Mouse (Mus musculus): ENCODE results near the gene Zdhhc14. TPM values are rescaled to one million over a fixed set of nuclear protein-coding genes. Genes with fewer than 3 reads are reported as not detected.

Gene Zdhhc14
- polyA plus RNA-seq, 1 experiment from 2014 or later, result 1.3 TPM

- no peak overlapping the region for H3K27ac ChIP-seq (replicated peaks)
- no peaks in the 10 kb centered on the region for H3K27me3 ChIP-seq (replicated peaks)
- ATAC-seq (ENCODE audit: extremely low read depth, insufficient number of reproducible peaks, low FRiP score, low TSS enrichment), result no peak
- no peak overlapping the region for H3K4me3 ChIP-seq
- no peak overlapping the region for H3K4me2 ChIP-seq
- H3K36me3 ChIP-seq, result no peaks in the 10 kb centered on the region
- H3K4me1 ChIP-seq, result no peaks in the 10 kb centered on the region
- no peaks in the 10 kb centered on the region for H3K9me3 ChIP-seq
- H3K9ac ChIP-seq, result no peak overlapping the region
- 70% methylated on average over 10 of the region's 12 CpGs for WGBS
Measured at GRCm38 (mm10) chr17:5536259-5537094, 44.1 kb downstream of the Zdhhc14 start.

GRCm38 (mm10) chr17:5537095-5537575, 44.8 kb downstream of the Zdhhc14 start:
- Histone ChIP-seq H3K9me3 (no peaks in the 10 kb centered on the region), H3K9ac (no peak overlapping the region), H3K27me3 (replicated peaks) (no peaks in the 10 kb centered on the region), H3K4me1 (no peaks in the 10 kb centered on the region), H3K27ac (replicated peaks) (no peak overlapping the region), H3K4me2 (no peak overlapping the region), H3K4me3 (no peak overlapping the region), H3K36me3 (no peaks in the 10 kb centered on the region)
- no peak for ATAC-seq (ENCODE audit: extremely low read depth, insufficient number of reproducible peaks, low FRiP score, low TSS enrichment)
- 61% methylated on average over 11 of the region's 11 CpGs for WGBS

GRCm38 (mm10) chr17:5542177-5542576, 49.8 kb downstream of the Zdhhc14 start:
- Histone ChIP-seq H3K9me3 (no peaks in the 10 kb centered on the region), H3K27me3 (replicated peaks) (no peaks in the 10 kb centered on the region), H3K4me1 (no peaks in the 10 kb centered on the region), H3K9ac (no peak overlapping the region), H3K4me3 (no peak overlapping the region), H3K36me3 (no peaks in the 10 kb centered on the region), H3K27ac (replicated peaks) (no peak overlapping the region), H3K4me2 (no peak overlapping the region)
- 71% methylated on average over 2 of the region's 2 CpGs for WGBS
- no peak for ATAC-seq (ENCODE audit: extremely low read depth, insufficient number of reproducible peaks, low FRiP score, low TSS enrichment)

GRCm38 (mm10) chr17:5544065-5544464, 51.7 kb downstream of the Zdhhc14 start:
- ATAC-seq (ENCODE audit: extremely low read depth, insufficient number of reproducible peaks, low FRiP score, low TSS enrichment), result no peak
- no peaks in the 10 kb centered on the region for H3K36me3 ChIP-seq
- no peak overlapping the region for H3K4me3 ChIP-seq
- H3K4me1 ChIP-seq, result no peaks in the 10 kb centered on the region
- no peak overlapping the region for H3K9ac ChIP-seq
- H3K27ac ChIP-seq (replicated peaks), result no peak overlapping the region
- no peak overlapping the region for H3K4me2 ChIP-seq
- H3K9me3 ChIP-seq, result no peaks in the 10 kb centered on the region
- 58% methylated on average over 5 of the region's 5 CpGs for WGBS
- H3K27me3 ChIP-seq (replicated peaks), result no peaks in the 10 kb centered on the region

- Histone ChIP-seq H3K9ac (no peak overlapping the region), H3K27me3 (replicated peaks) (no peaks in the 10 kb centered on the region), H3K9me3 (no peaks in the 10 kb centered on the region), H3K4me1 (no peaks in the 10 kb centered on the region), H3K36me3 (no peaks in the 10 kb centered on the region), H3K4me2 (no peak overlapping the region), H3K4me3 (no peak overlapping the region), H3K27ac (replicated peaks) (no peak overlapping the region)
- no peak for ATAC-seq (ENCODE audit: extremely low read depth, insufficient number of reproducible peaks, low FRiP score, low TSS enrichment)
- WGBS, result 83% methylated on average over 2 of the region's 2 CpGs
Measured at GRCm38 (mm10) chr17:5545065-5545464, 52.7 kb downstream of the Zdhhc14 start.

- H3K4me1 ChIP-seq, result no peaks in the 10 kb centered on the region
- no peak overlapping the region for H3K27ac ChIP-seq (replicated peaks)
- ATAC-seq (ENCODE audit: extremely low read depth, insufficient number of reproducible peaks, low FRiP score, low TSS enrichment), result no peak
- 85% methylated on average over 2 of the region's 2 CpGs for WGBS
- H3K9ac ChIP-seq, result no peak overlapping the region
- no peaks in the 10 kb centered on the region for H3K27me3 ChIP-seq (replicated peaks)
- H3K4me2 ChIP-seq, result no peak overlapping the region
- no peak overlapping the region for H3K4me3 ChIP-seq
- H3K9me3 ChIP-seq, result no peaks in the 10 kb centered on the region
- H3K36me3 ChIP-seq, result no peaks in the 10 kb centered on the region
Measured at GRCm38 (mm10) chr17:5548546-5548945, 56.2 kb downstream of the Zdhhc14 start.

GRCm38 (mm10) chr17:5549460-5549859, 57.1 kb downstream of the Zdhhc14 start:
- WGBS, result 90% methylated on average over 6 of the region's 6 CpGs
- no peaks in the 10 kb centered on the region for H3K27me3 ChIP-seq (replicated peaks)
- H3K4me2 ChIP-seq, result no peak overlapping the region
- H3K9me3 ChIP-seq, result no peaks in the 10 kb centered on the region
- H3K4me3 ChIP-seq, result no peak overlapping the region
- no peaks in the 10 kb centered on the region for H3K36me3 ChIP-seq
- ATAC-seq (ENCODE audit: extremely low read depth, insufficient number of reproducible peaks, low FRiP score, low TSS enrichment), result no peak
- no peak overlapping the region for H3K27ac ChIP-seq (replicated peaks)
- no peak overlapping the region for H3K9ac ChIP-seq
- no peaks in the 10 kb centered on the region for H3K4me1 ChIP-seq

GRCm38 (mm10) chr17:5550444-5550843, 58.1 kb downstream of the Zdhhc14 start:
- WGBS, result 88% methylated on average over 10 of the region's 10 CpGs
- H3K4me3 ChIP-seq, result no peak overlapping the region

GRCm38 (mm10) chr17:5551136-5551535, 58.8 kb downstream of the Zdhhc14 start:
- ATAC-seq (ENCODE audit: extremely low read depth, insufficient number of reproducible peaks, low FRiP score, low TSS enrichment), result no peak
- WGBS, result 81% methylated on average over 3 of the region's 3 CpGs
- Histone ChIP-seq H3K4me1 (no peaks in the 10 kb centered on the region), H3K36me3 (no peaks in the 10 kb centered on the region), H3K9me3 (no peaks in the 10 kb centered on the region), H3K27me3 (replicated peaks) (no peaks in the 10 kb centered on the region), H3K9ac (no peak overlapping the region), H3K4me3 (no peak overlapping the region), H3K4me2 (no peak overlapping the region), H3K27ac (replicated peaks) (no peak overlapping the region)

More at GRCm38 (mm10) chr17:5550444-5550843, 58.1 kb downstream of the Zdhhc14 start:
- H3K27ac ChIP-seq (replicated peaks), result no peak overlapping the region
- no peak overlapping the region for H3K4me2 ChIP-seq
- no peaks in the 10 kb centered on the region for H3K36me3 ChIP-seq
- H3K27me3 ChIP-seq (replicated peaks), result no peaks in the 10 kb centered on the region
- H3K9ac ChIP-seq, result no peak overlapping the region
- no peak for ATAC-seq (ENCODE audit: extremely low read depth, insufficient number of reproducible peaks, low FRiP score, low TSS enrichment)
- H3K9me3 ChIP-seq, result no peaks in the 10 kb centered on the region
- no peaks in the 10 kb centered on the region for H3K4me1 ChIP-seq

- 66% methylated on average over 14 of the region's 14 CpGs for WGBS
Measured at GRCm38 (mm10) chr17:5552036-5552760, 59.8 kb downstream of the Zdhhc14 start.

GRCm38 (mm10) chr17:5553556-5553955, 61.2 kb downstream of the Zdhhc14 start:
- WGBS, result 82% methylated on average over 5 of the region's 5 CpGs
- Histone ChIP-seq H3K4me2 (no peak overlapping the region), H3K27ac (replicated peaks) (no peak overlapping the region), H3K4me3 (no peak overlapping the region), H3K27me3 (replicated peaks) (no peaks in the 10 kb centered on the region), H3K36me3 (no peaks in the 10 kb centered on the region), H3K9me3 (no peaks in the 10 kb centered on the region), H3K9ac (no peak overlapping the region), H3K4me1 (no peaks in the 10 kb centered on the region)
- ATAC-seq (ENCODE audit: extremely low read depth, insufficient number of reproducible peaks, low FRiP score, low TSS enrichment), result no peak

More at GRCm38 (mm10) chr17:5552036-5552760, 59.8 kb downstream of the Zdhhc14 start:
- H3K27me3 ChIP-seq (replicated peaks), result no peaks in the 10 kb centered on the region
- no peaks in the 10 kb centered on the region for H3K36me3 ChIP-seq
- no peaks in the 10 kb centered on the region for H3K4me1 ChIP-seq
- no peak for ATAC-seq (ENCODE audit: extremely low read depth, insufficient number of reproducible peaks, low FRiP score, low TSS enrichment)
- no peak overlapping the region for H3K27ac ChIP-seq (replicated peaks)
- H3K4me2 ChIP-seq, result no peak overlapping the region
- no peaks in the 10 kb centered on the region for H3K9me3 ChIP-seq
- no peak overlapping the region for H3K4me3 ChIP-seq
- H3K9ac ChIP-seq, result no peak overlapping the region
